Comparison of ENCODE assay signal across 10 mouse cellular contexts in the genomic region with DNA sequence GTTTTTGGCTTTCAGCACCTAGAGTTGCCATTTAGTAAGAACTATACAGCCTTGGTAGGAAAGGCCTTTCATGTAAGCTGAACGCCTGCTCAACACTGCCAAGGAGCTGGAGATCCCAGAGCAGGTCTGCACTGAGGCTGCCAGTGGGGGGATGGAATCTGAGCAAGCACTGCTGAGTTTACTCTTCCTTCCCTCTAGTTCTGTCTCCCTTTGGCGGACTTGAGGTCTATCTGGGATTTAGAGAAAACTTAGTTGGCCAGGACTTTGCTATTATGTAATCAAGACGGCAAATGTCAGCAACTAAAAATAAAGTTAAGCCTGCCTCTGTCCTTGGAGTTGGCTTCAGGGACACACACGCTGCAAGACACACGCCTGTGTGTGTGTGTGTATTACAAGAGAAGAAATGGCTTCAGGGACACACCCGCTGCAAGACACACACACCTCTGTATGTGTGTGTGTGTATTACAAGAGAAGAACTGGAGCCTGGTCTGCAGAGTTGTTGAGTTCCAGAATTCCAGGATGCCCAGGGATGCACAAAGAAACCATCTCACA. TPM values are rescaled to one million over a fixed set of nuclear protein-coding genes. Genes with fewer than 3 reads are reported as not detected.
DNase-seq lines count a peak whose midpoint lies in the region; ATAC-seq and TF ChIP-seq lines count a peak whose summit lies in the region.
"Had no signal": no experiment of that assay in that cellular context is flagged by ENCODE, and none has a peak within 500 bp of the region (broad histone marks: within the 10 kb centered on the region; RNA-seq: fewer than 3 reads in every experiment).

No protein-coding gene starts in this region.

- WGBS in macrophage (ENCODE audit: missing documents), result 47% methylated on average over 6 of the region's 6 CpGs

- no peak for DNase-seq in layer of hippocampus, adult 2 months (ENCODE audit: low spot score in 2 of 2)
- no peak for DNase-seq in layer of hippocampus, postnatal 14 days (ENCODE audit: low spot score in 2 of 2)
- peak; percentile 54 for DNase-seq in brain, adult 2 months (ENCODE audit: low read depth, low spot score)
- peak; percentile 40 to 52 for DNase-seq in heart, postnatal 14 days
- DNase-seq in layer of hippocampus, postnatal 36 days, result no peak
- no peak for DNase-seq in urinary bladder, adult 18-20 months (ENCODE audit: low spot score in 2 of 2)
- DNase-seq: layer of hippocampus, adult 9-11 months had no signal

- H3K79me2 ChIP-seq in macrophage (ENCODE audit: inconsistent target), result peaks cover 49% of the 10 kb centered on the region

- no peak overlapping the region for H3K4me3 ChIP-seq in layer of hippocampus, adult 2 months
- H3K4me3 ChIP-seq in macrophage (ENCODE audit: inconsistent target), result peak overlapping the region; percentile 94

- intact Hi-C loops in heart, postnatal 14 days (cut with DNase I), result no loop called here

- no peak for TF ChIP-seq CTCF in layer of hippocampus, adult 2 months (conservative IDR thresholded peaks at IDR 0.05)

- H3K27ac ChIP-seq in layer of hippocampus, adult 2 months, result 0 out of 2 replicates have a peak overlapping the region, but pooled peaks have one; percentile 97
- H3K27ac ChIP-seq in macrophage, result peak overlapping the region; percentile 97

- peaks cover 42% of the 10 kb centered on the region for H3K36me3 ChIP-seq in macrophage (ENCODE audit: inconsistent target)

- ATAC-seq in inflammation-experienced regulatory T-cells, adult 6 months, result no peak

RNA-seq across cellular contexts. Expression of a gene that starts 4.2 kb away (rescaled TPM):
- 10 to 100 TPM; 54.3 to 60.6 TPM for total RNA-seq in layer of hippocampus, adult 2 months (2021)
- total RNA-seq in layer of hippocampus, postnatal 14 days (2021), result 10 to 100 TPM; 46.0 to 53.3 TPM
- total RNA-seq in heart, postnatal 14 days (2021), result 10 to 100 TPM; 29.9 to 32.0 TPM
- total RNA-seq in macrophage (2018; cell fraction: chromatin; rRNA removed), result 100 to 1,000 TPM in 25 of 26 experiments, 10 to 100 TPM in 1; 84.5 to 264 (median 195) TPM
- total RNA-seq in macrophage (2018; cell fraction: cytosol; rRNA removed), result 10 to 100 TPM; 24.6 to 53.2 (median 34.6) TPM
- total RNA-seq in macrophage (2018; cell fraction: nucleus; rRNA removed), result 100 to 1,000 TPM in 24 of 26 experiments, 10 to 100 TPM in 2; 88.1 to 233 (median 149) TPM
- polyA plus RNA-seq in macrophage (2018), result 13.5 to 25.4 TPM (median 19.5 TPM) in 3 replicates
- total RNA-seq in layer of hippocampus, postnatal 36 days (2021), result 10 to 100 TPM; 36.5 to 52.5 TPM
- 10 to 100 TPM in 1 of 3 experiments, 1 to 10 TPM in 2; 4.0 to 11.8 (median 6.4) TPM for polyA plus RNA-seq in inflammation-experienced regulatory T-cells, adult 6 months (2017; shearing (Covaris generic))

RNA-seq across cellular contexts. Expression of a gene that starts 18.5 kb away (rescaled TPM):
- 10 to 100 TPM; 55.6 to 60.0 TPM for total RNA-seq in layer of hippocampus, adult 2 months (2021)
- total RNA-seq in layer of hippocampus, postnatal 14 days (2021), result 10 to 100 TPM; 56.3 to 59.4 TPM
- 10 to 100 TPM; 39.2 to 45.9 TPM for total RNA-seq in heart, postnatal 14 days (2021)
- total RNA-seq in macrophage (2018; cell fraction: chromatin; rRNA removed), result 10 to 100 TPM in 24 of 26 experiments, 1 to 10 TPM in 2; 6.5 to 62.2 (median 30.8) TPM
- 10 to 100 TPM; 11.1 to 29.3 (median 22.8) TPM for total RNA-seq in macrophage (2018; cell fraction: cytosol; rRNA removed)
- total RNA-seq in macrophage (2018; cell fraction: nucleus; rRNA removed), result 10 to 100 TPM in 23 of 26 experiments, 1 to 10 TPM in 3; 7.3 to 42.5 (median 27.1) TPM
- polyA plus RNA-seq in macrophage (2018), result 19.9 to 28.8 TPM (median 20.2 TPM) in 3 replicates
- 10 to 100 TPM; 56.1 to 56.4 TPM for total RNA-seq in layer of hippocampus, postnatal 36 days (2021)
- 10 to 100 TPM; 20.7 to 28.9 (median 21.3) TPM for polyA plus RNA-seq in inflammation-experienced regulatory T-cells, adult 6 months (2017; shearing (Covaris generic))

RNA-seq across cellular contexts. Expression of a gene that starts 26.9 kb away (rescaled TPM):
- total RNA-seq in layer of hippocampus, adult 2 months (2021), result 100 to 1,000 TPM; 259 to 272 TPM
- total RNA-seq in layer of hippocampus, postnatal 14 days (2021), result 100 to 1,000 TPM; 298 to 304 TPM
- total RNA-seq in heart, postnatal 14 days (2021), result 100 to 1,000 TPM; 146 to 151 TPM
- total RNA-seq in macrophage (2018; cell fraction: chromatin; rRNA removed), result 100 to 1,000 TPM; 145 to 323 (median 235) TPM
- total RNA-seq in macrophage (2018; cell fraction: cytosol; rRNA removed), result 100 to 1,000 TPM in 18 of 26 experiments, 10 to 100 TPM in 8; 85.0 to 130 (median 105) TPM
- total RNA-seq in macrophage (2018; cell fraction: nucleus; rRNA removed), result 100 to 1,000 TPM in 25 of 26 experiments, 10 to 100 TPM in 1; 83.9 to 187 (median 136) TPM
- 110 to 121 TPM (median 112 TPM) in 3 replicates for polyA plus RNA-seq in macrophage (2018)
- 100 to 1,000 TPM; 254 to 258 TPM for total RNA-seq in layer of hippocampus, postnatal 36 days (2021)
- 10 to 100 TPM; 54.0 to 61.1 (median 56.9) TPM for polyA plus RNA-seq in inflammation-experienced regulatory T-cells, adult 6 months (2017; shearing (Covaris generic))

RNA-seq across cellular contexts. Expression of a gene that starts 28.7 kb away (rescaled TPM):
- total RNA-seq in layer of hippocampus, adult 2 months (2021), result under 1 TPM; 0.56 to 0.79 TPM
- 1 to 10 TPM in 1 of 2 experiments, under 1 TPM in 1; 0.99 to 1.1 TPM for total RNA-seq in layer of hippocampus, postnatal 14 days (2021)
- total RNA-seq in heart, postnatal 14 days (2021), result 1 to 10 TPM; 3.1 to 4.5 TPM
- total RNA-seq in macrophage (2018; cell fraction: chromatin; rRNA removed), result 100 to 1,000 TPM in 9 of 26 experiments, 10 to 100 TPM in 16, 1 to 10 TPM in 1; 7.6 to 191 (median 75.7) TPM
- total RNA-seq in macrophage (2018; cell fraction: cytosol; rRNA removed), result 100 to 1,000 TPM in 9 of 26 experiments, 10 to 100 TPM in 17; 57.0 to 121 (median 82.1) TPM
- total RNA-seq in macrophage (2018; cell fraction: nucleus; rRNA removed), result 100 to 1,000 TPM in 4 of 26 experiments, 10 to 100 TPM in 22; 18.8 to 137 (median 66.9) TPM
- polyA plus RNA-seq in macrophage (2018), result 48.5 to 115 TPM (median 70.4 TPM) in 3 replicates
- 1 to 10 TPM in 1 of 2 experiments, under 1 TPM in 1; 0.86 to 1.0 TPM for total RNA-seq in layer of hippocampus, postnatal 36 days (2021)
- 100 to 1,000 TPM in 2 of 3 experiments, 10 to 100 TPM in 1; 91.9 to 112 (median 108) TPM for polyA plus RNA-seq in inflammation-experienced regulatory T-cells, adult 6 months (2017; shearing (Covaris generic))

RNA-seq across cellular contexts. Expression of a gene that starts 29.9 kb away (rescaled TPM):
- total RNA-seq in layer of hippocampus, adult 2 months (2021), result 100 to 1,000 TPM; 715 to 773 TPM
- 100 to 1,000 TPM; 413 to 455 TPM for total RNA-seq in layer of hippocampus, postnatal 14 days (2021)
- under 1 TPM; 0.49 to 0.72 TPM for total RNA-seq in heart, postnatal 14 days (2021)
- 1 to 10 TPM; 1.1 to 8.4 (median 3.0) TPM for total RNA-seq in macrophage (2018; cell fraction: chromatin; rRNA removed)
- total RNA-seq in macrophage (2018; cell fraction: cytosol; rRNA removed), result under 1 TPM; 0.33 to 0.96 (median 0.56) TPM
- total RNA-seq in macrophage (2018; cell fraction: nucleus; rRNA removed), result 1 to 10 TPM in 18 of 26 experiments, under 1 TPM in 8; 0.46 to 3.2 (median 1.5) TPM
- 0.61 to 0.67 TPM (median 0.63 TPM) in 3 replicates for polyA plus RNA-seq in macrophage (2018)
- 100 to 1,000 TPM; 715 to 742 TPM for total RNA-seq in layer of hippocampus, postnatal 36 days (2021)
- under 1 TPM in 2 of 3 experiments, not detected in 1; 0.16 to 0.19 TPM for polyA plus RNA-seq in inflammation-experienced regulatory T-cells, adult 6 months (2017; shearing (Covaris generic))
- total RNA-seq: neutrophil, adult 5-6 weeks had no signal

Comparison
In these comparisons a context has a peak if more than half of its experiments do, and no peak if none do; other contexts are left out.
1. DNase-seq: peak in brain, adult 2 months (single experiment) and heart, postnatal 14 days (2 of 2); none in layer of hippocampus, adult 2 months (0 of 2), layer of hippocampus, postnatal 14 days (0 of 2), layer of hippocampus, postnatal 36 days (0 of 2) and urinary bladder, adult 18-20 months (0 of 2).